Mouse (Mus musculus): Measurements from ENCODE around the gene Sptlc2.

DNA sequence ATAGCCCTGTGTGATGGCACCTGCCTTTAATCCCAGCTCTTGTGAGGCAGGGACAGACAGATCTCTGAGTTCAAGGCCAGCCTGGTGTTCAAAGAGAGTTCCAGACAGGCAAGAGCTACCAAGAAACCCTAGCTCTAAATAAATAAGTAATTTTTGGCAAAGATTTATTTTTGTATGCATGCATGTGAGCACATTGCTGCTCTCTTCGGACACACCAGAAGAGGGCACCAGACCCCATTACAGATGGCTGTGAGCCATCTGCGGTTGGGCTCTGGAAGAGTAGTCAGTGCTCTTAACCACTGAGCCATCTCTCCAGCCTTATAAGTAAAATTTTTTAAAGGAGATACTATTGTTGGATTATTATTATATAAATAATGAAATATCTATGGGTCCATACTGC lies 40.6 kb downstream of the Sptlc2 start:
- peak; percentile 36 for TF ChIP-seq CTCF (conservative IDR thresholded peaks at IDR 0.05; ENCODE audit: low read length)
- no peak for TF ChIP-seq POU5F1 (IDR thresholded peaks at IDR 0.05; ENCODE audit: borderline replicate concordance, low read length)
- no peak for TF ChIP-seq NANOG (IDR thresholded peaks at IDR 0.05; ENCODE audit: borderline replicate concordance, low read length)

Measured in E14TG2a.4 (cell line).